Mouse (Mus musculus) liver, postnatal 0 days (tissue): ENCODE results near the gene Arhgap30.

Source experiments
- CTCF ChIP-seq: sonication (generic); IDR thresholded peaks from 2 replicates; pipeline ENCODE4 v1.5.1; 2016; ENCODE audit warnings: antibody characterized with exemption, low read depth
- EP300 ChIP-seq: IDR thresholded peaks from 2 replicates; pipeline ENCODE4 v1.6.1; 2016; ENCODE audit warnings: antibody characterized with exemption, low read depth, mild to moderate bottlenecking

DNA sequence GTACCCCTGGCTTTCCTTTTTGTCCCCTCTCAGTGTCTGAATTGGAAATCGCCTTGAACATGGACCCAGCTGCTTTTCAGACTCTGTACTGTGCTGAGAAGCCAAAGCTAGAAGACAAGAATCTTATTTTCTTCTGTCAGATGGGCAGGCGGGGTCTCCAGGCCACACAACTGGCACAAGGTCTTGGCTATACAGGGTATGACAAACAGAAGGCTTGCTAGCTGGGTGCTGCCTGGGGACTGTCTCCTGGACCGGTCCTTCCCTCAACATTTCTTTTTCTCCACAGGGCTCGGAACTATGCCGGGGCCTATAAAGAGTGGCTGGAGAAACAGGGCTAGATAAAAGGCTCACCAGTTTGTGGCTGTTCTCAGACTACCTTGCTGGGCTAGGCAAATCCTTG is 31.2 kb downstream of the Arhgap30 start:
- no peak for TF ChIP-seq CTCF
- TF ChIP-seq EP300 = no peak
